Mouse (Mus musculus): ENCODE results near the gene Slc24a2.

DNA sequence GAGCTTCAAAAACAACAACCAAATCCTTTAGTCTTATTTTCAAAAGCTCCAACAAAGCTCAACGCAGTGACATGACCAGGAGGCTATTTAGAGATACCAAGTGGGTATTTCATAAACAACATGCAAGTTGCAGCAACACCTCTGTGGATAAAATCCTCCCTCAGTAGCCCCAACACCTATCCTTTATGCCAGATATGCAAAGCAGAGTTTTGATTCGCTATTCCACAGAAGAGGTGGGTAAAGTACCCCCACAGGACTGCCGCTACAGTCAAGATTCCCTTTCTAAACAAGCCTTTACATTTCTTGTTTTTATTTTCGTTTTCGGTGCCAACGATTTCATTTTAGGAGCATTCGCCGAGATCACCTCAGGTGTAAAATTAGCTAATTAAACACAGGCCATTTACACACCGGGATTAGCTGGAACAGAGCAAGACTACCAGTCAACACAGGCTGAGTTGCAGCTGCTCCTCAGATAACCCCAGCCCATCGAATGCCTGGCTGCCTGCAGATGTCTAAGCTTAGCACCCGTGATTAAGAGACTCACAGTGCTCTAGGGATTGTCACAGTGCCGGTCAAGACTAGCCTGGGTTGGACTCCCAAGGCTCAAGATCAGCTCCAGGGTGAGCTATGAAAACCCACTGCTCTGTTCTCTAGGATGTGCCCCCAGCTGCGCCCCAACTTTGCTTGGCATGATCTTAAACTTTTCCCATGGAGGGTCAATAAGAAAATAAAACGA, 885 bp downstream of the Slc24a2 start:
- TF ChIP-seq CTCF (IDR thresholded peaks at IDR 0.05; ENCODE audit: control insufficient read depth, insufficient read depth, insufficient read length), result no peak
- TF ChIP-seq USF1 (IDR thresholded peaks at IDR 0.05; ENCODE audit: low read depth), result no peak
- TF ChIP-seq MYOD1 (IDR thresholded peaks at IDR 0.05; ENCODE audit: control insufficient read depth, insufficient read length, low read depth), result no peak
